Mouse (Mus musculus) frontal cortex, adult (tissue): ENCODE measurements around the gene Xrcc4.
"Not testable (repeated sequence)": the region's sequence is repeated elsewhere in the genome, so short reads cannot be mapped to it uniquely, and the experiment has no call there.

Experiments used
- ATAC-seq: cut with Nextera tagmentation; 2 replicates; pipeline ENCODE4 v1.9.2; 2017; ENCODE audit warnings: mild to moderate bottlenecking, moderate library complexity, mixed read lengths; ENCODE audit not compliant: low TSS enrichment

The Xrcc4 gene

DNA sequence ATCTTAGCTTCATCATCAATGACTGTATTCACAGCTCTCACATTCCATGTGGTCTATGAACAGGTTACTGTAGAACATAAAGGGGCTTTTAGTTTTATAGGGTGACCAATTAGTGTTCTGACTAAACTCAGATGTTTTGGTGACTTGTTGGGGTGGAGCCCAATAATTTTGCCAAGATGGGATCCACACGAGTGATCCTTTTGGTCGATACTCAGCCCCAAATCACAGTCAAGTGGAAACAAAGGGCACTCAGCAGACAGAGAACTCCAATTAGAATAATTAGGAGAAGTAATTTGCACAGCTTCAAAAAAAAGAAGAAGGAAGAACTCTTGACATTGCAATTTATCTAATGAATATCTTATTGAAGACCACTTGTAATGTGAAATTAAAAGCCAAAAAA, 274.9 kb downstream of the Xrcc4 start:
- ATAC-seq, result no peak

DNA sequence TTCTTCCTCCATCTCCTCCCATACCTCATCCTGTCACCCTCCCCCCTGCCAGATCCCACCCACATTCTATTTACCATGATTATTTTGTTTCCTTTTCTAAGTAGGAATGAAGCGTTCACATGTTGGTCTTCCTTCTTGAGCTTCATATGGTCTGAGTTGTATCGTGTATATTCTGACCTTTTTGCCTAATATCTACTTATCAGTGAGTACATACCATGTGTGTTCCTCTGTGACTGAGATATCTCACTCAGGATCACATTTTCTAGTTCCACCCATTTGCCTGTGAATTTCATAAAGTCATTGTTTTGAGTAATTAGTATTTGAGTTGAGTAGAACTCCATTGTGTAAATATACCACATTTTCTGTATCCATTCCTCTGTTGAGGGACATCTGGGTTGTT, 277.2 kb downstream of the Xrcc4 start:
- no peak for ATAC-seq

DNA sequence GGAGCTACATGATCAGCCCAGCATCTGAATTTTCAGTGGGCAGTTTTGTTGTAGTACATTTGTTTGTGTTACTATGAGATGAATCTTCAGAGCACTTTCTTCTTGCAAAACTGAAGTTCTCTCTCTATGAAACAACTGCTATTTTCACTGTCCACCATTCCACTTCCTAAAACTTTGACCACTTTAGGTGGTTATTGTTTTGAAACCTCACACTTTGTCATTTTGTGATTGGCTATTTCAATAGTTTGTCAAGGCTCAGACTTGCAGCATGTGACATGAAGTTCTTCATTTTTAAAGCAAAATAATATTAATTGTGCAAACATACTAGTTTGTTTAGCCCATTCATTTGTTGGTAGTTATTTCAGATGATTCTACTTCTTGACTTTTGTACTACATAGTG, 280.4 kb downstream of the Xrcc4 start:
- no peak for ATAC-seq

DNA sequence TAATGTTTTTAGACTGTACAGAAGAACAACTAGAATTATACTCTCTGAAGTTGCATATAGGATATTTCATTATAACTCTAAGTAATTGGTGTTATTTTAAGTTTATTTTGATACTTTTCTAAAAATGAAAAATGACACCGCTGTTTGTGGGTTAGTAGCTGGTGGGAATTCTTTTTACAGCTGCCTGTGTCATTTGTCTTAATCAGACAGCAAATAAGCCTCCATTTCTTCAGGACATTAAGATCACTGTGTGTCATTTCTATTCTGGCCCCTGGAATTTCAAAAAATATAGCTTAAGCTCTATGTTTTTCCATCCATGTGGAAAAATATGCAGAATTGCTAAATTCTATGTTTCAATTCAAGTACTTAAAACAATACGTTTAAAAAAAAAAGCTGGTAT, 287.5 kb downstream of the Xrcc4 start:
- no peak for ATAC-seq

DNA sequence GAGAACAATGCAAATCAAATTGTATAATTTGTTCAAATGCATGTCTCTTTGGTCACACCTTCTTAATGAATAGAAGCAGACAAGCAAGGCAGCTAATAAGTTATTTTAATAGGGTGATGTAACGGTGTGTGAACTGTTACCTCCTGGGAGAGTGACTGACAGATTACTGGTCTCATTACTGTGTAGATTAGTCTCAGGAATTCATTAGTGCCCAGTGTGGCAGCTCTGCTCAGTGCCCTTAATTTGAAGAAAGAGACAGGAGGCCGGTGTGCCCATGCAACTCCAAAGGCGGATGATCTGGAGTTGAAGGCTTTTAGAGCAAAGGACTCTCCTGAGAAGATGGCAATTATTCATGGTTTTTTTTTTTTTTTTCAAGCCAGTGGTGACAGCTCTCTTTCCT, 291.7 kb downstream of the Xrcc4 start:
- ATAC-seq, result no peak

DNA sequence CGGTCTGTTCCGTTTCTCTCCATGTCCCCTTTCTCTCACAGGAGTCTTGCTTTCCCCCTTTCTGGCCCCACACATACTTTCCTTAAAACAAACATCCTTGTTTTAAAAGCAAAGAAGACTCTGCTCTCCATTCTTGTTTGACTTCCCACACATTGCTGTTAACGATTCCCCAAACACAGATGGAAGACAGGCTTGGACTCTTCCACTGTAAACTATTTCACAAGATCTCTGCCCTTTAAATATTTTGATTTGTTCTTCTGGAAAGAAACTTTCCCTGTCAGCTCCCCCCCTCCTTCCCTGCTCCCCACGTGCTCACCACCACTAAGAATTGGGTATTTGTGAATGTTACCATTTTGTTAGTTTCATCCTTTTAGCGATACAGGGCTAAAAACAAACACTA, 297.9 kb downstream of the Xrcc4 start:
- no peak for ATAC-seq

DNA sequence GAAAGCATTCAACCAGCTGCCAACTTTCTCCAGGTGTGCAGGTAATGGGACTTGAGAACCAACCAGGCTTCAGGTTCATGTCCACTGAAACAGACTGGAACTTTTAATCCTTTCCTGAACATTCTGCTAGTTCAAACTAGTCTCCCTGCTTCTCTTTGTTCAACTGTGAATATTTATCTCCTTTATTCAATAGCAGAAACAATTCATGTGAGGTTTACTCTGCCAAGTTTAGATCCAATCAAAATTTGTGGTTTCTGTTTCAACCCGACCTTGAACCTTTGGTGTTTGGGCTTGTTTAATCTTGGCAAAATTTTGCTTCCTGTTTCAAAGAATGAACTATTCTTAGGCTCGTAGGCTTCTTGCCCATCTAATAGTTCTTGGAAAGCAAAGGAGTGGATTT, 306.5 kb downstream of the Xrcc4 start:
- ATAC-seq, result no peak

DNA sequence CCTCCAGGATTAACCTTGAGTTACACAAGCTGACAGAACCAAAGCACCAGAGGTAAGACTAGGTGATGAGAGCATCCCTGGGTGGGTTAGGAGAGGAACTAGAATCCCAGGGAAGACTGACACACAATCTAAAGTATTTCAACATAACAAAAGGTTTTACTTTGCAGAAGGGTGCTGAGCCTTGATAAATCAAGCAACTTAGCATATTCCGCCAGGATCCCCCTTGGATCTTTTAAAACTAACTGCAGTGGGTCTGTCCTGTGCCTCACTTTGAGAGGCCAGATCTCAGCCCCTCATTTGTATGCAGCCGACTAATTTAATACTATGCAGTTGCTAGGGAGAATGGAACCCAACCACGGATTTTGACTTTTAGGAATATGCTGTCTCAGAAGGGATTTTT, 309.1 kb downstream of the Xrcc4 start:
- no peak for ATAC-seq

DNA sequence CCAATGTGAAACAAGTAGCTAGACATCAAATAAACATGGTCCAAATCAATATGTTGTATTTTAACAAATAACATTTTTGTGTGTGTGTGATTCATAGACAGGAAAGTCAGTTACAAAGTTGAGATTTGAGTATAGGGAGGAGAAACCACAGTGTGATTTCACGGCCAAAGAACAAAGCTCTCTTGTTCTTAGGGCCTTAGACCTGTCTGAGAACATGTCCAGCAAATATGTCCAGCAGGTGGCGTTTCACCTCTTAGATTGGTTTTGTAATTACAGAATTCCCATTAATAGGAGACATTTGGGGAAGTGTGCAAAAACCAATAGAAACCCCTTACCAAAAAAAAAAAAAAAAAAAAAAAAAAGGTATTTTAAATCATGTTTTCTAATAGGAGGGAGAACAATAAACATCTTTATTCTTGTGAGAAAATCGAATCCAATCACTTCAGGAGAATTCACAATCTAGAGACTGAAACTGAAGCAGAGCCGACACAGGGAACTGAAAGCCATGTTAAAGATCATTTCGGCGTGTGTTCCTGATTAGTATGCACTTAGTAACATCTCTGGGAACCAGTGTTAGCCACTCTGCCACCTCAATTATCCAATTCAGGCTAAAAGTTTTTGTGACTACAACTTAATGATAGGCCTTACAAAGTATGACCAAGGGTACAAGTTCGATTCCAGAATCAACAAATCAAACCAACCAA, 310.0 kb downstream of the Xrcc4 start:
- peak; percentile 85 for ATAC-seq

DNA sequence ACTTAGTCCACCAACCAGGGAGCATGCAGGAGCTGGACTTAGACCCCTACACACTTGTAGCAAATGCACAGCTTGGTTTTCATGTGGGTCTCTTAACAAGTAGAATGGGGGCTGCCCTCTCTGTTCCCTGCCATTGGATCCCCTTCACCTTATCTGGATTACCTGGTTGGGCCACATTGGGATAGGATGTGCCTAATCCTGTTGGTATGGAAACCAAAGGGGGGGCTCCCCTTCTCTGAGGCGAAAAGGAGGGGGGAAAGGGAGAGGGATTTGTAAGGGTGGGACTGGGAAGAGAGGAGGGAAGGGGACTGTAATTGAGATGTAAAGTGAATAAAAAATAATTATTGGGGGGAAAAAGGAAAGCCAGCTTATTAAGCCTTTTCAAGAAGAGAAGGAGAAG, 311.6 kb downstream of the Xrcc4 start:
- ATAC-seq, result no peak

DNA sequence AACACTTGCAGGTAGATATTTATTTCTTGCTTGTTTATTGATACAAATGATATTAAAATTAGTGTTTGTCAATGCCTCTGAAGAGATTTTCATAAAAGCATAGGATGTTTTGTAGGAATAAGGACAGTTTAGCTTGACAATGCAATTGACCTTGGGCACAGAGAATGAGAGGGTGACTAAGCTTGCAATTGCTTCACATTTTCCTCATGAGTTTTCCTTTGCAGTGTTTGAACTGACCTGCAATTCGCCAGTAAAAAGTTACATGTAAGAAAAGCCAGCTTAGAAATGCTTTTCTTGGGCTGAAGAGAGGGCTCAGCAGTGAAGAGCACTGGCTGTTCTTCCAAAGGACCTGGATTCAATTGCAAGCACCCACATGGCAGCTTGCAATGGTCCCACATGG, 312.3 kb downstream of the Xrcc4 start:
- ATAC-seq, result no peak

DNA sequence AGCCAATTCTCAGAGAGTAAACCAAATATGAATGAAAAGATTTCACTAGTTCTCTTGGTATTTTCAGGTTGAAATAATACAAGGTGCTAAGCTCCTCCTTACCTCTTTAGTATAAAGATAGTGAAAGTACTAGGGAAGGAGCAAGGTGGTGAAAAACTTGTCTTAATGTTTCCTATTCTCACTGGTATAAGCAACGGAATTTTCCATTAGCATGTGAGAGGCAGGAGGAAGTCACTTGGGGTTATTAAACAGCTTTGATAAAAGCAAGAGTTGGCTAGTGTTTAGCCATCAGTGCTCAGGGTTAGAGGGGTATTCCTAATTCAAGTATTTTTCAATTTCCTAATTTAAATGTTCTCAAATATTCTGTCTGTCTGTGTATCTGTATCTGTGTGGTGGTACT, 322.9 kb downstream of the Xrcc4 start:
- ATAC-seq, result no peak

DNA sequence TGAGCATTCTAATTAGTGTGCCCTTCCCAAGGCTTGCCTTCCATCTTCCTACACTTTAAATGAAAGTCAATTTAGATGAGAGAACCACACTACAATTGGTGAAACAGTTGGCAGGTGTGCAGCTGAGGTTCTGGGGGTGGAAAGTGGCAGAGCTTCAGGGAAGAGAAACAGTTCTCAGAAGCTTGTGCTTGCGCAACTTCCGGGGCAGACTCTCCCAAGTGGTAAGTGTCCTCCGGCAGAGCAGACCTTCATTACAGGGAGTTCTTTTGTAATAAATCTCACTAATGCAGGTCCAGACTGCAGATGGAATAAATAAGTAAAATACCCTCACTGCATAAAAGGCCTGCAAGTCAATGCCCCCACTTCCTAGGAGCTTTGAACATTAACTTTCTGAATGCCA, 323.4 kb downstream of the Xrcc4 start:
- ATAC-seq, result no peak

DNA sequence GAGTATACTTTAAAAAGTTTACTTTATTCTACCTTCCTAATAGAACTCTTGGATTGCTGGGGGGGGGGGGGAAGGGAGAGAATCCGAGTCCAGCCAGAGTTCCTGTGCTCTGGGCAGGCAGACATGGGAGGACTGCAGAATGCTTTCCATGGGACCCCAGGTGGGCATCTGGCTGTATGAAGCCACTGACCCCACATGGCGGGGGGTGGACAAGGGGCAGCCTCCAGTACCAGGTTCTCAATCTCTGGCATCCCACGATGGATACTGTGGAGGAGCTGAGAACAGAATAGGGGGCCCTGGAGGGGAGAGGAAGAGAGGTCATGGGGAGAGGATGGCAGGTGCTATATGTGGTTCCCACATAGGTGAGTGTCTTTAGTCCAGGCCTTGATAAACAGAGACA, 327.1 kb downstream of the Xrcc4 start:
- ATAC-seq, result no peak

DNA sequence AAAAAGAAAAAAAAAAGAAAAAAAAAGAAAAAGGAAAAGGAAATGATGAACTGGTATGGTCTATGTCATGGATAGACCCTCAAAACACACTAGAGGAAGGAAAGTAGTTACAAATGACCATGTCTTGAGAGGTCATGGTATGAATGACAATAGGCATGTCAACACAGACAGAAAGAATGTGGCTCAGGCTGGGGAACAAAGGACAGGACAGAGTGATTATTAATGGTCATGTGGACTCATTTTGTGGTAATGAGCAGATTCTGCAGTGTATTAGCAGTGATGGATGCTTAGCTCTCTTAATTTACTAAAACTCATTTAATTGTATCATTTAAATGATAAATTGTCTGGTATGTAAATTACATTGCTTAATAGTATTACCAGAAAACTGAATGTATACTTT, 333.1 kb downstream of the Xrcc4 start:
- no peak for ATAC-seq

DNA sequence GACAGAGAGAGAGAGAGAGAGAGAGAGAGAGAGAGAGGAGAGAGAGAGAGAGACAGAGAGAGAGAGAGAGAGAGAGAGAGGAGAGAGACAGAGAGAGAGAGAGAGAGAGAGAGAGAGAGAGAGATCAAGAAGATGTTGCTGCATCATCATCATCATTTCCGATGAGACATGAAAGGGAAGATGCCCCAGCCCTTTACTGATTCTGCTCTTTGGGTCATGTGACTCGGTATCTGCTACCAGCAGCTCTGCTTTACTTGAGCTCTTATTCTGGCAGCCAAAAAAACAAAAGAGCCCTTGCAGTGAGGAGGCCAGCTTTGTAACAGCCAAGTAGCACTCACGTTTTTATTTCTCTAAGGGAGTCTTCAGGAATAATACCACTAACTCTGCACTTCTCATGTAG, 338.8 kb downstream of the Xrcc4 start:
- ATAC-seq, result not testable (repeated sequence)

DNA sequence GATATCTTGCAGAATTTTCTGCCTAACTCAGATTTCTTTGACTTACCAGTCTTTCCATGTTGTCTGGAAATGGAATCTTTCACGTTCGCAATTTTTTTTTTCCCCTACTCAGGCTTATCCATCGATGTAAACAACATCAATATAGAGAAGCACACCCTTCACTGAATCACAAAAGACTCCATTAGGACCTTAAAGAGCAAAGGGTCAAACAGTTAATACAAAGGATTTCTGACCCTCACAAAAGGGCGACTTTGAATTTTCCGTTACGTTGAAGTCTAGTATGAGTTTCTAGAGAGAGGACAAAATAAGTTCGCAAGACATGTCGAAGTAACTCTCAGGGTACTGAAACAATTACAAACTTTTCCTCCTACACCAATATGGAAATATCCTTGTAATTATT, 346.2 kb downstream of the Xrcc4 start:
- no peak for ATAC-seq

DNA sequence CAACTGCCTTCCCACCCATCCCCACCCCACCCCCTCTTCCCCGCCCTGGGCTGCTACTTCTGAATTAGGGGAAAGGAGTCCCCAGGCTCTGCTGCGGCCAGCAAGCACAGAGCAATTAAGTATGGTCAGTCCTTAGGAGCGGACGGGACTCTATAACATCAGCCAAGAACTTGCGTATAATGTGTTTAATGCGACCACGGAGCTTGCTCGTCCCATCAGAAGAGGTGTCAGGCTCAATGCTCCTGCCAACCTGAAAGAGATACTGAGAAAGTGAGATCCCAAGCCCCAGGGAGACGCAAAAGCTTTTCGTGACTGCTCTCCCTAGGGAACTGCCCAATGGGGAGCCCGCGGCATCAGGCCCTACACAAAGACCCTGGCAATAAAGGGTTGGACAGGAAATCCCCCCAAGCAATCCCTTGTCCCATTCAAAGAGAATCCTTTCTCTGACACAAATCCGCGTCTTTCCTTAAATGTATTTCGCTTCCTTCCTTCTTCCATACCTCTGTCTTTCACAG, 346.7 kb downstream of the Xrcc4 start:
- ATAC-seq, result no peak

DNA sequence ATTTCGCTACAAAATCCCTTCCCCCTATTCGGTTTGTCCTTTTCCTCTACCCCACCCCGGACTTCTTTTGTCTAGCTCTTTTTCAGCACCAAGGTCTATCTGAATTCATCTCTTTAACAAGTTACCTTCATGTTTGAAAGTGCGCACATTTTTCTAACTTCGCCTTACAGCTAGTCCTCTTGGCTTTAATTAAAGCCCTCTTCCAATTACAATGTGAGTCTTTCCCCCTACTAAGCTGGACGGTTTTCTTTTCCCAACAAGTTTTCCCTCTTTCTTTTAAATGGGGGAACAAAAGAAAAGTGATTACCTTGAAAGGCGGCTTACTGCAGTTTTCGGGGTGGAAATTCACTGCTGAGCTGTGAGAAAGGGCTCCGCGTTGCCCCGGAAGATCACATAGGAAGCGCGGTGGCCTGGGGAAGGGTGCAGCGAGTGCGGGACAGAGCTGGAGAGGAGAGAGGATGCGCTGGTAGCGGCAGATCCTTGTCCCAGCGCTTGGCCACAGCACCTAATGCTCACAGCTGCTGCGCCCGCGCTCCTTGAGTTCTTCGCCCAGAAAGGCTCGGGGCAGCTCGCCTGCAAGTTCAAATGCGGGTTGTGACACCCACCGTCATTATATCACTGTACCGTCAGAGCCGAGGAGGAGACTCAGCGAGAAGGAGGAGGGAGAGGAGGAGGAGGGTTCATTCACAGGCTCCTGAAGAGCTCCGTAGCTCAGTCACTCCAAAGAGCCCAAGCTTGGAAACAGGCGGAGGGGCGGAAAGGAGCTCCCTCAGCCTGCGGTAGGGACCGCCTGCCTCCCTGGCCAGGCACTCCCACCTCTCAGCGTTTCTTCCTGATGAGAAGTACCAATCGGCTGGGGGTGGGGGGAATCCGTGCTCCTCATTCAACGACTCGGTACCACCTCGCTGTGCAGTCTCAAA, 347.4 kb downstream of the Xrcc4 start, which contains the start of gene Vcan:
TSS of gene Vcan (minus strand) at position 744 of the 920 bp plus-strand sequence.
- peak; percentile 44 for ATAC-seq

DNA sequence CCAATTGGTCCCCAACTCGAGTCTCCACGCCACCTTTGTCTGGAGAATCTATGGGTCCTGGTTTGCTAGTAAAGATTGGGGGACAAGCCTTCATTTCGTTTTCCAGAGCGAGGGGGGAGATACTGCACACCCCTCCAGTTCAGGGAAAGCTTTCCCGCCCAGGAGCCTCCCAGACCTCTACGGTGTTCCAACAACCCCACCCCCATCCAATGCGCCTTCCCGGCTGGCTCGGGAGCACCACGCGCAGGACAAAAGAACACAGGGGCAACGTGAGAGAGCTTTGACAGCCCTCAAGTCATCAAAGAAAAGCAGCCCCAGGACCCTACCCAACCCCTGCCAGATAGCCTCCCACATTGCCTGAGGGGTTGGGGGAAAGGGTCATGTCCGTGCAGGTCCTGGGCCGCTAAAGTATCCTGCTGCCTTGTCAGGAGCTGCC, 348.3 kb downstream of the Xrcc4 start:
- no peak for ATAC-seq

DNA sequence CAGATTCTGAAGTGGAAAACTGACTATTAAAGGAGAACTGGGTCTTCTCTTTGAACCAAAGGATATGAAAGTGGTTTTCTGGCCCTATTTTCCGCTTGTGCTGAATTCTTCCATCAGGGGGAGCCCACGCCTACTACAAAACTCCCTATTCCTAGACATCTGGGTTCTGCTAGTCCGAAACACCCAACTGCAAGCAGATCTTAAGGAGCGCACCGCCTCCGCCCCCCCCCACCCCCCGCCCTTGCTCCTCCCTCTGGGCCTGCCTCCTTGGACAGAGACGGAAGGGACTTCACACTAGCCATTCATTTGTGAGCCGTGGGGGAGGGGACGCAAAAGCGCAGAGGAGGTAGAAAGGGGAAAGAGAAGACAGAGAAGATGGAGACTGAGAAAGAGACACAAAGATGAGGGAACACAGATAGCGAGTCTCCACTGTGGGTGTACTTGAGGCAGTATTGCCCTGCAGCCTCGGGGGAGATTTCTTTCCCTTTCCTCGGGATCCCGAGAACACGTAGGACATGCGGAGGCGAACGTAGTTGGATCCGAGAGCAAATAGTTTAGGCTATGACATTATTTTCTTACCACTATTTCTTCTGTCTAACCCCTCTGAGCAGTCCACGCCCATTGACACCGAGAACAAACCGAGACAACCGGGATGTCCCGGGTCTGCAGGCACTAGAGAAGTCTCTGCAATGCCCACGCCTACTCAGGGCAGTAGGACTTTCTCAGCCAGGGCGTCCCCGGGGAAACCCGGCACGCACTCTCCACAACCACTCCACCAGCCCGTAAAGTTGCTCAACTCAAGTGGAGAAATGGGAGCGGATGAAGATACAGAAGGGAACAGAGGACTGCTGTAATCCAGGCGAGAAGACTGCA, 348.9 kb downstream of the Xrcc4 start:
- peak; percentile 79 for ATAC-seq

DNA sequence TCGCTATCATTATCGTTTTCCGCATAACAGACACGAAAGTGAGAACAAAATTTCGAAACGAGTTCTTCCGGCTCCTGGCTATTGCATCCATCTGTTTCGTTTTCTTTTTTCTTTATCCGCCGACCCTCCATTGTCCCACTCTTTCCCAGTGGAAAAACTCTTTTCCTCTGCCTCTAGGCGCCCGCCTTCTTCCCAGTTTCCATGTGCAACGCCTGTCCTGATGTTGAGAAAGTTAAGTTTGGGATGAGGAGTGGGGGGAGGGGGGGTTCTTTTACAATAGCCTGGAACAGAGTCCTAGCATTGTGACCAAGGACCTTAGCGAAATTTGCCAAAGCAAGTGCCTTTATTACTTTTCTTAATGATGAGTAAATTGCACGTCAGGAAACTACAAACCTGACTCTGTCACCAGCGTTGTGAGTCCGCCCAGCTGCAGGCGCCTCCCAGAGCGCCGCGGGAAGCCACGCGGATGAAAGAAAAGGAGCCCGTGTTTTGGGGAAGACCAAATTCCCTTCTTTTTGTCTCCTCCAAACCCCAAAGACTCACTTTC, 349.6 kb downstream of the Xrcc4 start:
- peak; percentile 42 for ATAC-seq
